Mouse (Mus musculus) stomach, postnatal 0 days (tissue): ENCODE measurements around the gene Pnkd.

Experiments
- CTCF ChIP-seq: IDR thresholded peaks from 2 replicates; pipeline ENCODE4 v1.5.1; 2016; ENCODE audit warnings: antibody characterized with exemption, low read depth, mild to moderate bottlenecking, moderate library complexity
- EP300 ChIP-seq: optimal IDR thresholded peaks from 2 replicates; pipeline ENCODE3; 2016; ENCODE audit warnings: antibody characterized with exemption

DNA sequence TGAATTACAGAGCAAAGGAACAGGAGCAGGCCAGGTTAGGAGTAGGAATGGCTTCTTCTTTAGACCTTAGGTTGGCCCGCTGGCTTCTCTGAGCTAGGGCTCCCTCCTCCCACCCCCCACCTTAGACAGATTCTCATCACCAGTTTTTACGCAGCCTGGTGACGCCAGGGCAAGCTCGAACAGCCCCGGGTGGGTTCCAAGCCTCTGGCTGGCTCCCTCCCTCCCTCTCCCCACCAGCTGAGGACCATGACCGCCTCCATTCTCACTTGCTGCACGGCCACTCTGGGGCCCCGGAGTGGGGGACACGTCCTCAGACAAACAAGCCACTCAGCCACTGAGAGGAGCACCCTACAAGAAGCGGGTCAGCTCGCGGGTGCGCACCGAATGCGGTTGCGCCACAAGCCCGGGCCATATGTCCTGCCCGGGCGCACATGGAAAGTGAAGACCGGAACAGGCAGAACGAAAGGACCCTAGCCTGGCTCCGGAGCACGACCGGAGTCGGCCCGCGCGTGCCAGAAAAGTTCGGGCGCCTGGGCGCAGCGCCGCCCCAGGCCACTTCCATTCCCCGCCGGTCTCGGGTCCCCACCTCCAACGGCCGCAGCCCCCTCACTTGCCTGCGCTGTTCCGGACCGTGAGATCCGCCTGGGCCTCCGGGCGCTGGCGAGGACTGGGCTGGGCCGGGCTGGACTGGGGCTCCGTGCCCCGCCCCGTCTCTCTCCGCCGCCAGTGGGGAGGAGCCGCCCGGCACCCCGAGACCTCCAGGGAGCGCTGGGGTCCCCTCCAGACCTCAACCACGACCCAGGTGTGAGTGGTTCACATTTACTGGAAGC lies 19.0 kb downstream of the Pnkd start:
- TF ChIP-seq CTCF (no peak; the same call in 1 of the 2 replicates), EP300 (no peak)
